Mouse (Mus musculus) frontal cortex, postnatal 14 days (tissue): Measurements from ENCODE around the gene Cfap45.

ENCODE experiments used
- DNase-seq, 2 experiments: peaks; one replicate each; pipeline ENCODE4 v3.0.0; 2022; ENCODE audit warnings: low spot score in 2 of 2

The Cfap45 gene

GRCm38 (mm10) chr1:172520576-172521440 is at the start of gene Cfap45:
Cfap45 (plus strand) TSS chr1:172520801.
- DNase-seq: peak; percentile 74 to 76

- DNase-seq: no peak
These were observed 47.7 kb upstream of the Cfap45 start for GRCm38 (mm10) chr1:172472909-172473308.

GRCm38 (mm10) chr1:172474196-172474595 is 46.4 kb upstream of the Cfap45 start:
- DNase-seq: no peak

GRCm38 (mm10) chr1:172475054-172475741 is 45.4 kb upstream of the Cfap45 start, which contains the start of gene Slamf9:
Slamf9 (plus strand) TSS chr1:172475358.
- DNase-seq: no peak

- DNase-seq: no peak
These were observed 42.6 kb upstream of the Cfap45 start for GRCm38 (mm10) chr1:172478020-172478419.

- no peak for DNase-seq
These were observed 40.2 kb upstream of the Cfap45 start for GRCm38 (mm10) chr1:172480376-172480775.

- no peak for DNase-seq
These were observed 39.5 kb upstream of the Cfap45 start for GRCm38 (mm10) chr1:172481111-172481510.

- peak; percentile 91 to 93 for DNase-seq
These were observed 38.9 kb upstream of the Cfap45 start, which contains the start of gene Igsf9 for GRCm38 (mm10) chr1:172481540-172482280. Igsf9 (plus strand) TSS chr1:172481788.

GRCm38 (mm10) chr1:172482518-172483360 is 37.9 kb upstream of the Cfap45 start:
- DNase-seq: peak in 1 of 2 experiments; percentile 5

GRCm38 (mm10) chr1:172483361-172483660 is 37.3 kb upstream of the Cfap45 start:
- peak in 1 of 2 experiments; percentile 4 for DNase-seq

- DNase-seq: no peak
These were observed 36.4 kb upstream of the Cfap45 start for GRCm38 (mm10) chr1:172484236-172484635.

GRCm38 (mm10) chr1:172484671-172485070 is 35.9 kb upstream of the Cfap45 start:
- peak in 1 of 2 experiments; percentile 4 for DNase-seq

- no peak for DNase-seq
These were observed 34.8 kb upstream of the Cfap45 start for GRCm38 (mm10) chr1:172485821-172486220.

- no peak for DNase-seq
These were observed 34.4 kb upstream of the Cfap45 start for GRCm38 (mm10) chr1:172486236-172486635.

GRCm38 (mm10) chr1:172486651-172487050 is 34.0 kb upstream of the Cfap45 start:
- no peak for DNase-seq

- DNase-seq: no peak
These were observed 32.7 kb upstream of the Cfap45 start for GRCm38 (mm10) chr1:172487859-172488258.

- no peak for DNase-seq
These were observed 31.8 kb upstream of the Cfap45 start for GRCm38 (mm10) chr1:172488831-172489230.

GRCm38 (mm10) chr1:172489585-172490250 is 30.9 kb upstream of the Cfap45 start:
- DNase-seq: no peak

- DNase-seq: peak; percentile 73 to 88
These were observed 30.3 kb upstream of the Cfap45 start for GRCm38 (mm10) chr1:172490261-172490661.

GRCm38 (mm10) chr1:172492047-172492446 is 28.6 kb upstream of the Cfap45 start:
- peak in 1 of 2 experiments; percentile 6 for DNase-seq

- DNase-seq: peak in 1 of 2 experiments; percentile 5
These were observed 27.1 kb upstream of the Cfap45 start for GRCm38 (mm10) chr1:172493516-172493915.
